Mouse (Mus musculus) E14TG2a.4 (cell line): ENCODE results near the gene Edc4.

Experiments
- CTCF ChIP-seq: conservative IDR thresholded peaks from 2 replicates; pipeline ENCODE4 v1.5.1; 2014; ENCODE audit warnings: low read length
- NANOG ChIP-seq: IDR thresholded peaks from 2 replicates; pipeline ENCODE4 v1.6.1; 2014; ENCODE audit warnings: borderline replicate concordance, low read length, mixed read lengths
- POU5F1 ChIP-seq: IDR thresholded peaks from 2 replicates; pipeline ENCODE4 v1.6.1; 2014; ENCODE audit warnings: low read length, borderline replicate concordance

DNA sequence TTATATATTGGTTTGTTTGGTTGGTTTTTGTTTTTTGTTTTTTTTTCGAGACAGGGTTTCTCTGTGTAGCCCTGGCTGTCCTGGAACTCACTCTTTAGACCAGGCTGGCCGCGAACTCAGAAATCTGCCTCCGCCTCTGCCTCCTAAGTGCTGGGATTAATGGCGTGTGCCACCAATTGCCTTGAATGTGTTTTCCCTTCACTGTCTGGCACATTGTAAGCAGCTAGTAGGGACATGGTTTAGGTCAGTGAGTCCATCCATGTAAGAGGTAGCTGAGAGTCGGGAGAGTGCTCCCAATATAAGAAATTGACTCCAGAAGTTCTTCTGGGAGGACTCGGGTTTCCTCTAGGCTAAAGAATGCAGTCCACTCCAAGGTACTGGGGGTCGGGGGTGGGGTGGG, 26.4 kb upstream of the Edc4 start:
- TF ChIP-seq CTCF (no peak), POU5F1 (no peak), NANOG (no peak)
